Mouse (Mus musculus) stomach, embryonic 14.5 days (tissue): ENCODE measurements around the gene Tbc1d15. TPM values are rescaled to one million over a fixed set of nuclear protein-coding genes. Genes with fewer than 3 reads are reported as not detected.
"Not testable (repeated sequence)": the region's sequence is repeated elsewhere in the genome, so short reads cannot be mapped to it uniquely, and the experiment has no call there.

Source experiments
- ATAC-seq: fragments of 200-750 bp; cut with Nextera tagmentation; 2 replicates; pipeline ENCODE4 v1.8.0; 2017; ENCODE audit warnings: low read depth, moderate TSS enrichment; ENCODE audit not compliant: insufficient number of reproducible peaks, insufficient read depth, low FRiP score
- H3K27ac ChIP-seq: fragments of 300-500 bp; sonication (generic); 2 replicates; pipeline ENCODE4 v1.5.1; 2014; ENCODE audit warnings: mild to moderate bottlenecking, low read length, moderate library complexity, mixed read lengths
- H3K27me3 ChIP-seq: fragments of 300-500 bp; sonication (generic); 2 replicates; pipeline ENCODE4 v1.6.1; 2014; ENCODE audit warnings: low read length, control low read depth, mixed read lengths; ENCODE audit not compliant: control insufficient read depth, insufficient read depth
- H3K36me3 ChIP-seq: fragments of 300-500 bp; sonication (generic); 2 replicates; pipeline ENCODE4 v1.6.1; 2014; ENCODE audit warnings: mild to moderate bottlenecking, control low read depth, low read length, moderate library complexity, mixed read lengths; ENCODE audit not compliant: control insufficient read depth, insufficient read depth
- H3K4me1 ChIP-seq: fragments of 300-500 bp; sonication (generic); 2 replicates; pipeline ENCODE4 v1.6.1; 2014; ENCODE audit warnings: low read length, control low read depth, mixed read lengths; ENCODE audit not compliant: control insufficient read depth, insufficient read depth
- H3K4me2 ChIP-seq: fragments of 300-500 bp; sonication (generic); replicated peaks from 2 replicates; pipeline ENCODE4 v1.6.1; 2014; ENCODE audit warnings: low read depth, low read length, control low read depth
- H3K4me3 ChIP-seq: fragments of 300-500 bp; sonication (generic); 2 replicates; pipeline ENCODE4 v1.5.1; 2014; ENCODE audit warnings: low read depth, low read length, control low read depth
- H3K9ac ChIP-seq: fragments of 300-500 bp; sonication (generic); replicated peaks from 2 replicates; pipeline ENCODE4 v1.6.1; 2014; ENCODE audit warnings: low read depth, mild to moderate bottlenecking, control low read depth, low read length, moderate library complexity, mixed read lengths
- H3K9me3 ChIP-seq: fragments of 300-500 bp; sonication (generic); 2 replicates; pipeline ENCODE4 v1.6.1; 2016; ENCODE audit warnings: low read depth, low read length, control low read depth; ENCODE audit not compliant: control insufficient read depth
- WGBS: fragments of 180-500 bp; shearing (Covaris S2); extraction: QIAGEN DNeasy Blood & Tissue Kit; methylation state at CpG from one replicate; pipeline ENCODE4 v1.1.7; 2014; 5-methylcytosine and 5-hydroxymethylcytosine counted together
- polyA plus RNA-seq: library from polyadenylated mRNA; unstranded; fragments of >200 nt; fragmentation: Nextera tagmentation; extraction: Ambion mirVana; gene quantifications from 2 replicates; pipeline ENCODE4 v1.2.1, GENCODE M21; 2014

The Tbc1d15 gene
- polyA plus RNA-seq, 1 experiment from 2014 or later = 65.0 TPM

GRCm38 (mm10) chr10:115205284-115205683 is 46.0 kb downstream of the Tbc1d15 start:
- Histone ChIP-seq H3K9me3 (no peaks in the 10 kb centered on the region), H3K4me3 (no peak overlapping the region), H3K4me2 (no peak overlapping the region), H3K36me3 (peaks cover 11% of the 10 kb centered on the region; the same call in 1 of the 2 replicates), H3K27ac (no peak overlapping the region), H3K27me3 (no peaks in the 10 kb centered on the region), H3K4me1 (no peaks in the 10 kb centered on the region), H3K9ac (no peak overlapping the region)
- peak; percentile 74; the same call in 1 of the 2 replicates for ATAC-seq
- 66% methylated on average over 1 of the region's 1 CpGs for WGBS

GRCm38 (mm10) chr10:115191214-115191613 is 60.1 kb downstream of the Tbc1d15 start:
- no peak overlapping the region for H3K4me3 ChIP-seq
- H3K27ac ChIP-seq = no peak overlapping the region
- no peaks in the 10 kb centered on the region for H3K9me3 ChIP-seq
- no peak for ATAC-seq
- no peaks in the 10 kb centered on the region for H3K27me3 ChIP-seq
- no peaks in the 10 kb centered on the region for H3K4me1 ChIP-seq
- WGBS = 84% methylated on average over 7 of the region's 7 CpGs
- no peaks in the 10 kb centered on the region for H3K36me3 ChIP-seq
- no peak overlapping the region for H3K9ac ChIP-seq
- H3K4me2 ChIP-seq = no peak overlapping the region

- ATAC-seq = no peak
- H3K36me3 ChIP-seq = no peaks in the 10 kb centered on the region
- no peaks in the 10 kb centered on the region for H3K9me3 ChIP-seq
- H3K4me2 ChIP-seq = no peak overlapping the region
- H3K4me3 ChIP-seq = no peak overlapping the region
- H3K9ac ChIP-seq = no peak overlapping the region
- H3K4me1 ChIP-seq = no peaks in the 10 kb centered on the region
- WGBS = 63% methylated on average over 1 of the region's 1 CpGs
- H3K27me3 ChIP-seq = no peaks in the 10 kb centered on the region
- no peak overlapping the region for H3K27ac ChIP-seq
Measured at GRCm38 (mm10) chr10:115187390-115187789, 63.9 kb downstream of the Tbc1d15 start.

- Histone ChIP-seq H3K4me3 (no peak within 1 kb of the TSS), H3K9me3 (no peaks in the 10 kb centered on the region), H3K36me3 (no peaks in the 10 kb centered on the region), H3K4me1 (no peaks in the 10 kb centered on the region), H3K27me3 (no peaks in the 10 kb centered on the region), H3K9ac (no peak within 1 kb of the TSS), H3K27ac (no peak within 1 kb of the TSS), H3K4me2 (no peak within 1 kb of the TSS)
- ATAC-seq = peak; percentile 37; the same call in 1 of the 2 replicates
- 9% methylated on average over 9 of the region's 9 CpGs for WGBS
Measured at GRCm38 (mm10) chr10:115184697-115185096, 66.6 kb downstream of the Tbc1d15 start, which contains the start of gene Tph2. Tph2 (minus strand) TSS chr10:115185022.

- H3K4me3 ChIP-seq = no peak overlapping the region
- H3K4me1 ChIP-seq = no peaks in the 10 kb centered on the region
- ATAC-seq = no peak
- no peak overlapping the region for H3K27ac ChIP-seq
- no peaks in the 10 kb centered on the region for H3K36me3 ChIP-seq
- WGBS = 68% methylated on average over 3 of the region's 3 CpGs
- H3K9ac ChIP-seq = no peak overlapping the region
- H3K9me3 ChIP-seq = no peaks in the 10 kb centered on the region
- H3K27me3 ChIP-seq = no peaks in the 10 kb centered on the region
- H3K4me2 ChIP-seq = no peak overlapping the region
Measured at GRCm38 (mm10) chr10:115181034-115181433, 70.2 kb downstream of the Tbc1d15 start.

- WGBS = 52% methylated on average over 6 of the region's 6 CpGs
- not testable (repeated sequence) for H3K36me3 ChIP-seq, H3K4me2 ChIP-seq, H3K27me3 ChIP-seq, H3K27ac ChIP-seq, H3K9me3 ChIP-seq, ATAC-seq, H3K4me3 ChIP-seq, H3K4me1 ChIP-seq, H3K9ac ChIP-seq
Measured at GRCm38 (mm10) chr10:115178019-115178418, 73.2 kb downstream of the Tbc1d15 start.

- ATAC-seq = 0 out of 2 replicates have a peak, but pooled peaks have one; percentile 31
- 41% methylated on average over 12 of the region's 12 CpGs for WGBS
- no peak overlapping the region for H3K4me3 ChIP-seq
- H3K4me1 ChIP-seq = no peaks in the 10 kb centered on the region
- no peak overlapping the region for H3K27ac ChIP-seq
- H3K4me2 ChIP-seq = no peak overlapping the region
- no peaks in the 10 kb centered on the region for H3K9me3 ChIP-seq
- no peak overlapping the region for H3K9ac ChIP-seq
- no peaks in the 10 kb centered on the region for H3K36me3 ChIP-seq
- no peaks in the 10 kb centered on the region for H3K27me3 ChIP-seq
Measured at GRCm38 (mm10) chr10:115175591-115175991, 75.7 kb downstream of the Tbc1d15 start.

- Histone ChIP-seq H3K36me3 (no peaks in the 10 kb centered on the region), H3K27me3 (no peaks in the 10 kb centered on the region), H3K4me3 (no peak overlapping the region), H3K4me2 (no peak overlapping the region), H3K9ac (no peak overlapping the region), H3K4me1 (no peaks in the 10 kb centered on the region), H3K9me3 (no peaks in the 10 kb centered on the region), H3K27ac (no peak overlapping the region)
- ATAC-seq = no peak
- 66% methylated on average over 10 of the region's 10 CpGs for WGBS
Measured at GRCm38 (mm10) chr10:115173336-115173735, 77.9 kb downstream of the Tbc1d15 start.

- H3K4me1 ChIP-seq = no peaks in the 10 kb centered on the region
- H3K27ac ChIP-seq = no peak overlapping the region
- ATAC-seq = no peak; the same call in 1 of the 2 replicates
- no peaks in the 10 kb centered on the region for H3K27me3 ChIP-seq
- no peak overlapping the region for H3K9ac ChIP-seq
- H3K4me2 ChIP-seq = no peak overlapping the region
- H3K9me3 ChIP-seq = no peaks in the 10 kb centered on the region
- 39% methylated on average over 8 of the region's 8 CpGs for WGBS
- H3K4me3 ChIP-seq = no peak overlapping the region
- H3K36me3 ChIP-seq = no peaks in the 10 kb centered on the region
Measured at GRCm38 (mm10) chr10:115171351-115171818, 79.9 kb downstream of the Tbc1d15 start.
